Mouse (Mus musculus): ENCODE data around the gene Atp12a. TPM values are rescaled to one million over a fixed set of nuclear protein-coding genes. Genes with fewer than 3 reads are reported as not detected.

Gene Atp12a
- polyA plus RNA-seq (2015; fragmentation: Nextera tagmentation; extraction: Ambion mirVana) = 0.44 and 1.5 TPM in 2 replicates

- under 1% methylated on average over 48 of the region's 48 CpGs for WGBS
- Histone ChIP-seq H3K36me3 (ENCODE audit: control insufficient read depth, insufficient read depth, low read length) (no peaks in the 10 kb centered on the region), H3K4me2 (ENCODE audit: low read depth, low read length) (peak within 1 kb of the TSS; percentile 87), H3K4me3 (ENCODE audit: low read length) (peak within 1 kb of the TSS; percentile 50), H3K27ac (ENCODE audit: low read length) (no peak within 1 kb of the TSS), H3K9me3 (ENCODE audit: control insufficient read depth, low read length) (no peaks in the 10 kb centered on the region), H3K9ac (ENCODE audit: low read depth, low read length) (peak within 1 kb of the TSS; percentile 34; the same call in 1 of the 2 replicates), H3K4me1 (ENCODE audit: control insufficient read depth, insufficient read depth, low read length) (peaks cover 8% of the 10 kb centered on the region), H3K27me3 (replicated peaks; ENCODE audit: control insufficient read depth, insufficient read depth, low read length) (peaks cover 31% of the 10 kb centered on the region)
- peak; percentile 18; the same call in 1 of the 2 replicates for ATAC-seq
Observed at GRCm38 (mm10) chr14:56364711-56365237, at the start of gene Atp12a. Gene Atp12a (plus strand): TSS chr14:56365068.

- 40% methylated on average over 7 of the region's 7 CpGs for WGBS
- peak; percentile 59; the same call in 1 of the 2 replicates for ATAC-seq
- no peak overlapping the region for H3K27ac ChIP-seq (ENCODE audit: low read length)
- no peaks in the 10 kb centered on the region for H3K9me3 ChIP-seq (ENCODE audit: control insufficient read depth, low read length)
- H3K27me3 ChIP-seq (replicated peaks; ENCODE audit: control insufficient read depth, insufficient read depth, low read length) = no peaks in the 10 kb centered on the region
- H3K4me1 ChIP-seq (ENCODE audit: control insufficient read depth, insufficient read depth, low read length) = no peaks in the 10 kb centered on the region
- no peak overlapping the region for H3K4me3 ChIP-seq (ENCODE audit: low read length)
- no peak overlapping the region for H3K9ac ChIP-seq (ENCODE audit: low read depth, low read length)
- no peak overlapping the region for H3K4me2 ChIP-seq (ENCODE audit: low read depth, low read length)
- H3K36me3 ChIP-seq (ENCODE audit: control insufficient read depth, insufficient read depth, low read length) = no peaks in the 10 kb centered on the region
Observed at GRCm38 (mm10) chr14:56315519-56315918, 49.3 kb upstream of the Atp12a start.

GRCm38 (mm10) chr14:56316333-56316732, 48.5 kb upstream of the Atp12a start:
- Histone ChIP-seq H3K27ac (ENCODE audit: low read length) (no peak overlapping the region), H3K9me3 (ENCODE audit: control insufficient read depth, low read length) (no peaks in the 10 kb centered on the region), H3K9ac (ENCODE audit: low read depth, low read length) (no peak overlapping the region), H3K36me3 (ENCODE audit: control insufficient read depth, insufficient read depth, low read length) (no peaks in the 10 kb centered on the region), H3K4me1 (ENCODE audit: control insufficient read depth, insufficient read depth, low read length) (no peaks in the 10 kb centered on the region), H3K27me3 (replicated peaks; ENCODE audit: control insufficient read depth, insufficient read depth, low read length) (no peaks in the 10 kb centered on the region), H3K4me3 (ENCODE audit: low read length) (no peak overlapping the region), H3K4me2 (ENCODE audit: low read depth, low read length) (no peak overlapping the region)
- WGBS = 67% methylated on average over 4 of the region's 4 CpGs
- peak; percentile 71 for ATAC-seq

- 59% methylated on average over 1 of the region's 1 CpGs for WGBS
- no peak overlapping the region for H3K4me2 ChIP-seq (ENCODE audit: low read depth, low read length)
- no peak for ATAC-seq
- H3K9ac ChIP-seq (ENCODE audit: low read depth, low read length) = no peak overlapping the region
- no peak overlapping the region for H3K27ac ChIP-seq (ENCODE audit: low read length)
- no peaks in the 10 kb centered on the region for H3K4me1 ChIP-seq (ENCODE audit: control insufficient read depth, insufficient read depth, low read length)
- H3K36me3 ChIP-seq (ENCODE audit: control insufficient read depth, insufficient read depth, low read length) = no peaks in the 10 kb centered on the region
- no peaks in the 10 kb centered on the region for H3K27me3 ChIP-seq (replicated peaks; ENCODE audit: control insufficient read depth, insufficient read depth, low read length)
- no peak overlapping the region for H3K4me3 ChIP-seq (ENCODE audit: low read length)
- no peaks in the 10 kb centered on the region for H3K9me3 ChIP-seq (ENCODE audit: control insufficient read depth, low read length)
Observed at GRCm38 (mm10) chr14:56322982-56323381, 41.9 kb upstream of the Atp12a start.

- ATAC-seq = no peak
- H3K4me1 ChIP-seq (ENCODE audit: control insufficient read depth, insufficient read depth, low read length) = no peaks in the 10 kb centered on the region
- H3K9ac ChIP-seq (ENCODE audit: low read depth, low read length) = no peak overlapping the region
- H3K36me3 ChIP-seq (ENCODE audit: control insufficient read depth, insufficient read depth, low read length) = no peaks in the 10 kb centered on the region
- no peaks in the 10 kb centered on the region for H3K27me3 ChIP-seq (replicated peaks; ENCODE audit: control insufficient read depth, insufficient read depth, low read length)
- no peak overlapping the region for H3K4me2 ChIP-seq (ENCODE audit: low read depth, low read length)
- no peak overlapping the region for H3K27ac ChIP-seq (ENCODE audit: low read length)
- H3K4me3 ChIP-seq (ENCODE audit: low read length) = no peak overlapping the region
- no peaks in the 10 kb centered on the region for H3K9me3 ChIP-seq (ENCODE audit: control insufficient read depth, low read length)
Observed at GRCm38 (mm10) chr14:56325038-56325437, 39.8 kb upstream of the Atp12a start.

GRCm38 (mm10) chr14:56333700-56334099, 31.2 kb upstream of the Atp12a start:
- H3K27me3 ChIP-seq (replicated peaks; ENCODE audit: control insufficient read depth, insufficient read depth, low read length) = no peaks in the 10 kb centered on the region
- H3K9ac ChIP-seq (ENCODE audit: low read depth, low read length) = no peak overlapping the region
- no peak overlapping the region for H3K27ac ChIP-seq (ENCODE audit: low read length)
- peaks cover 8% of the 10 kb centered on the region; the same call in 1 of the 2 replicates for H3K4me1 ChIP-seq (ENCODE audit: control insufficient read depth, insufficient read depth, low read length)
- no peak for ATAC-seq
- no peak overlapping the region for H3K4me2 ChIP-seq (ENCODE audit: low read depth, low read length)
- H3K36me3 ChIP-seq (ENCODE audit: control insufficient read depth, insufficient read depth, low read length) = no peaks in the 10 kb centered on the region
- H3K4me3 ChIP-seq (ENCODE audit: low read length) = no peak overlapping the region
- no peaks in the 10 kb centered on the region for H3K9me3 ChIP-seq (ENCODE audit: control insufficient read depth, low read length)

- no peak for ATAC-seq
- 90% methylated on average over 5 of the region's 5 CpGs for WGBS
Observed at GRCm38 (mm10) chr14:56334437-56334836, 30.4 kb upstream of the Atp12a start.

GRCm38 (mm10) chr14:56336032-56336431, 28.8 kb upstream of the Atp12a start:
- no peaks in the 10 kb centered on the region for H3K36me3 ChIP-seq (ENCODE audit: control insufficient read depth, insufficient read depth, low read length)
- H3K4me2 ChIP-seq (ENCODE audit: low read depth, low read length) = no peak overlapping the region
- no peak overlapping the region for H3K4me3 ChIP-seq (ENCODE audit: low read length)
- WGBS = 72% methylated on average over 10 of the region's 10 CpGs
- H3K9ac ChIP-seq (ENCODE audit: low read depth, low read length) = no peak overlapping the region
- peak; percentile 75 for ATAC-seq
- no peak overlapping the region for H3K27ac ChIP-seq (ENCODE audit: low read length)
- H3K27me3 ChIP-seq (replicated peaks; ENCODE audit: control insufficient read depth, insufficient read depth, low read length) = no peaks in the 10 kb centered on the region
- peaks cover 8% of the 10 kb centered on the region; the same call in 1 of the 2 replicates for H3K4me1 ChIP-seq (ENCODE audit: control insufficient read depth, insufficient read depth, low read length)
- H3K9me3 ChIP-seq (ENCODE audit: control insufficient read depth, low read length) = no peaks in the 10 kb centered on the region

More at GRCm38 (mm10) chr14:56334437-56334836, 30.4 kb upstream of the Atp12a start:
- Histone ChIP-seq H3K4me2 (ENCODE audit: low read depth, low read length) (no peak overlapping the region), H3K4me3 (ENCODE audit: low read length) (no peak overlapping the region), H3K9ac (ENCODE audit: low read depth, low read length) (no peak overlapping the region), H3K9me3 (ENCODE audit: control insufficient read depth, low read length) (no peaks in the 10 kb centered on the region), H3K4me1 (ENCODE audit: control insufficient read depth, insufficient read depth, low read length) (peaks cover 8% of the 10 kb centered on the region; the same call in 1 of the 2 replicates), H3K36me3 (ENCODE audit: control insufficient read depth, insufficient read depth, low read length) (no peaks in the 10 kb centered on the region), H3K27ac (ENCODE audit: low read length) (no peak overlapping the region), H3K27me3 (replicated peaks; ENCODE audit: control insufficient read depth, insufficient read depth, low read length) (no peaks in the 10 kb centered on the region)

GRCm38 (mm10) chr14:56337075-56337474, 27.8 kb upstream of the Atp12a start:
- Histone ChIP-seq H3K4me3 (ENCODE audit: low read length) (no peak overlapping the region), H3K9me3 (ENCODE audit: control insufficient read depth, low read length) (no peaks in the 10 kb centered on the region), H3K4me2 (ENCODE audit: low read depth, low read length) (no peak overlapping the region), H3K4me1 (ENCODE audit: control insufficient read depth, insufficient read depth, low read length) (peaks cover 8% of the 10 kb centered on the region; the same call in 1 of the 2 replicates), H3K9ac (ENCODE audit: low read depth, low read length) (no peak overlapping the region), H3K27ac (ENCODE audit: low read length) (no peak overlapping the region), H3K36me3 (ENCODE audit: control insufficient read depth, insufficient read depth, low read length) (no peaks in the 10 kb centered on the region), H3K27me3 (replicated peaks; ENCODE audit: control insufficient read depth, insufficient read depth, low read length) (no peaks in the 10 kb centered on the region)
- WGBS = 54% methylated on average over 9 of the region's 9 CpGs
- ATAC-seq = no peak

- ATAC-seq = no peak
- Histone ChIP-seq H3K36me3 (ENCODE audit: control insufficient read depth, insufficient read depth, low read length) (no peaks in the 10 kb centered on the region), H3K27ac (ENCODE audit: low read length) (no peak overlapping the region), H3K4me3 (ENCODE audit: low read length) (no peak overlapping the region), H3K4me1 (ENCODE audit: control insufficient read depth, insufficient read depth, low read length) (peaks cover 8% of the 10 kb centered on the region; the same call in 1 of the 2 replicates), H3K4me2 (ENCODE audit: low read depth, low read length) (no peak overlapping the region), H3K9me3 (ENCODE audit: control insufficient read depth, low read length) (no peaks in the 10 kb centered on the region), H3K9ac (ENCODE audit: low read depth, low read length) (no peak overlapping the region), H3K27me3 (replicated peaks; ENCODE audit: control insufficient read depth, insufficient read depth, low read length) (no peaks in the 10 kb centered on the region)
- WGBS = 55% methylated on average over 2 of the region's 2 CpGs
Observed at GRCm38 (mm10) chr14:56337696-56338095, 27.2 kb upstream of the Atp12a start.

Measured in intestine, embryonic 16.5 days (tissue).